Mouse (Mus musculus): Measurements from ENCODE around the gene 1700001J03Rik. TPM values are rescaled to one million over a fixed set of nuclear protein-coding genes. Genes with fewer than 3 reads are reported as not detected.
A peak's percentile ranks its signal among the peaks of the same experiment; 100 is the strongest.

1700001J03Rik gene
- polyA plus RNA-seq, 1 experiment from 2014 or later, result not detected

DNA sequence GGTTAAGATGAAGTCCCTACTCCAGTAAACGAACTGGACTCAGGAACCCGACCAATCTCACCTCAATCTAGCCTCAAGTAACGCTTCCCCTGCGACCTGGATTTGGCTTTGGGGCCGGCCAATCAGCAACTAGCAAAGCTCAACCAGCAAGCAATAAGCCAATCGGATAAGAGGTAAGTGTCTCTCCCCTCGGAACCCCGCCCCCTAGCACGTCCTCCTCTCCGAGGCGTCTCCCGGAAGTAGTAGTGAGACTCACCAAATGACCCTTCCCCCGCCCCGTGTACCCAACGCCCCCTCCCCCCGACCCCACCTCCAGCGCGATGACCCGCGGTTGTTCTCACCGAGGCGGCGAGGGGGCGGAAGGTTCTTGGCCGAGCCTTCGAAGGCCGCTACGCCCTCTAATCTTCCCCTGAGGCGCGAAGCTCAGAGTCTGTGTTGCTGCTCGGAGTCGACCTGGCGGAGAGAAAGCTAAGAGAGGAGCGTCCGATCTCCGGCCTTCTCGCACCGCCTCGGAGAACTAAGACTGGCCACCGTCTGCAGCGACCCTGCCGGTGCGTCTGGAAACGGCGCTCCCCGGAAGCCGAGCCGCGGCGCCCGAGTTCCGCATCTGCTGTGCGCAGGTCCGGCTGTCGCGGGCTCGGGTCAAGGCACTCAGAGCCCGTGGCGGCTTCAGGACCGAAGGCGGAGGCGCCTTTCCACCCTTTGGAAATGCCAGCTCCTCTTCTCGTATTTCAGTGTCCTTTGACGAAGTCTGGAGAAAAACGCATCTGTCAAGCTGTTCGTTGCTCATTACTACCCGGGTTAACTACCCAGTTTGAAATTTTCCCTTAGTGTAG is 36.0 kb upstream of the 1700001J03Rik start, which contains the start of gene Rnf6:
TSS of gene Rnf6 (minus strand) at position 677 of the 836 bp plus-strand sequence.
- Histone ChIP-seq H3K36me3 (peaks cover 33% of the 10 kb centered on the region), H3K4me2 (peak within 1 kb of the TSS; percentile 62), H3K9me3 (no peaks in the 10 kb centered on the region), H3K27me3 (no peaks in the 10 kb centered on the region), H3K4me3 (replicated peaks) (peak within 1 kb of the TSS; percentile 71), H3K27ac (peak within 1 kb of the TSS; percentile 96), H3K4me1 (replicated peaks) (peaks cover 8% of the 10 kb centered on the region), H3K9ac (replicated peaks) (peak within 1 kb of the TSS; percentile 81)
- under 1% methylated on average over 67 of the region's 67 CpGs for WGBS
- ATAC-seq (ENCODE audit: insufficient number of reproducible peaks, insufficient read depth, low FRiP score, low TSS enrichment, low read depth), result peak; percentile 99

DNA sequence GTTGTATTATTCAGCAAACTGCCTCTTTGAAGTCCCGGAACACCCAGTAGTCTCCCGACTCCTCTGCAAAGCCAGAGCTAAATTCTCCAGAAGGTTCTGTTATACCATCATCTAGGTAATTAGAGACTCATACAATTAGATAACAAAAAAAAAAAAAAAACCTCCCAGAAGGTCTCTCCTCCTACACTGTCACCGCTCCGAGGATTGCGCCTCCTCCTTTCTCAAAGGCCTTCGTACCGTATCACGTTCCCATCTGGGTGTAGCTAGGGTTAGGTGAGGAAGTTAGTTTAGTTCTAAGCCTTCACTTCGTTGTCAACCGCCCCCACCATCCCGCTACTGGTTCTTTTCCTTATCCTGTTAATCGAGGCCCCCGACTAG is 35.4 kb upstream of the 1700001J03Rik start:
- H3K4me3 ChIP-seq (replicated peaks), result peak overlapping the region; percentile 71
- H3K9me3 ChIP-seq, result no peaks in the 10 kb centered on the region
- H3K27ac ChIP-seq, result 0 out of 2 replicates have a peak overlapping the region, but pooled peaks have one; percentile 41
- peak; percentile 60 for ATAC-seq (ENCODE audit: insufficient number of reproducible peaks, insufficient read depth, low FRiP score, low TSS enrichment, low read depth)
- WGBS, result 10% methylated on average over 13 of the region's 13 CpGs
- peak overlapping the region; percentile 62 for H3K4me2 ChIP-seq
- peak overlapping the region; percentile 56 for H3K9ac ChIP-seq (replicated peaks)
- peaks cover 39% of the 10 kb centered on the region for H3K36me3 ChIP-seq
- peaks cover 8% of the 10 kb centered on the region for H3K4me1 ChIP-seq (replicated peaks)
- no peaks in the 10 kb centered on the region for H3K27me3 ChIP-seq

DNA sequence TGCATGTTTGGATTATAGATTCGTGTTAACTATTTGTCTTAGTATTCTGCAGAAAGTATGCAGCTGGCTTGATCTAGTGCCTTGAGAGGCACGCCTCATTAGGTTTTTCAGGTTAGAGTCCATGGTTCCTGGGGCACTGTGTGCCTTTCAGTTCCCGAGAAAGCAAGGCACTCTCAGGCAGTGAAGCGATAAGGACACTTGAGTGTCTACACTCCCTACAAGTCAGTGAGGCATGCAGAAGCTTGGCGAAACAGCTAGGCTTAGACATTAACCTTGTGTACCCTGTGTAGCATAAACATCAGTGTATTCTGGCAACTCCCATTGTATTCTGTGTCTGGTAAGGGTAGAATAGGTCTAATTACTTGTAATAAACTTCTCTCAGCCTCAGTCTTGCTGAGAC is 20.4 kb upstream of the 1700001J03Rik start:
- Histone ChIP-seq H3K4me2 (no peak overlapping the region), H3K9me3 (0 out of 2 replicates have a peak, but pooled peaks cover 8% of the 10 kb centered on the region), H3K4me1 (replicated peaks) (no peaks in the 10 kb centered on the region), H3K4me3 (replicated peaks) (no peak overlapping the region), H3K27me3 (no peaks in the 10 kb centered on the region), H3K27ac (no peak overlapping the region), H3K9ac (replicated peaks) (no peak overlapping the region), H3K36me3 (peaks cover 81% of the 10 kb centered on the region)
- 94% methylated on average over 5 of the region's 5 CpGs for whole genome bisulfite sequencing
- ATAC-seq (ENCODE audit: insufficient number of reproducible peaks, insufficient read depth, low FRiP score, low TSS enrichment, low read depth), result no peak

DNA sequence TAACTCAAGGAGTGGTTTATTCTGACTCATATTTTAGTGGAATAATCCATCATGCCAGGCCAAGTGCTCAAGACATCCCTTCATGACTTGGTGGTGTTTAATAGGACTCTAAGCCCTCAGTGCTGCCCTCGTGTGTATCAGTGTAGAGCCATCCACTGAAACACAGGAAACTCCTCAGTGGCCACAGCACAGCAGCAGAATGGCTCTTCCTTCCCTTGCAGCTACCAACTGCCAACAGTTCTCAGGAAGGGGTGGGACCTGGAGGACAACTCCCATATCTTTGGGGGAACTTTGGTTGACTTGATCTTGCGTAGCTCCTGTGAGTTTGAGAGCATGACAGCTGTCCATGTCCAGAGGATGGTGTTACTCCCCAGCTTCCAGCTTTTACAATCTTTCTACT is 18.8 kb upstream of the 1700001J03Rik start:
- Histone ChIP-seq H3K4me1 (replicated peaks) (no peaks in the 10 kb centered on the region), H3K27ac (no peak overlapping the region), H3K4me3 (replicated peaks) (no peak overlapping the region), H3K9me3 (0 out of 2 replicates have a peak, but pooled peaks cover 8% of the 10 kb centered on the region), H3K36me3 (peaks cover 70% of the 10 kb centered on the region), H3K9ac (replicated peaks) (no peak overlapping the region), H3K4me2 (no peak overlapping the region), H3K27me3 (no peaks in the 10 kb centered on the region)
- WGBS, result 80% methylated on average over 2 of the region's 2 CpGs
- ATAC-seq (ENCODE audit: insufficient number of reproducible peaks, insufficient read depth, low FRiP score, low TSS enrichment, low read depth), result no peak

- WGBS, result 94% methylated on average over 6 of the region's 6 CpGs
- no peak for ATAC-seq (ENCODE audit: insufficient number of reproducible peaks, insufficient read depth, low FRiP score, low TSS enrichment, low read depth)
- Histone ChIP-seq H3K4me2 (no peak overlapping the region), H3K4me3 (replicated peaks) (no peak overlapping the region), H3K27ac (no peak overlapping the region), H3K9me3 (0 out of 2 replicates have a peak, but pooled peaks cover 8% of the 10 kb centered on the region), H3K36me3 (peaks cover 39% of the 10 kb centered on the region), H3K27me3 (no peaks in the 10 kb centered on the region), H3K4me1 (replicated peaks) (no peaks in the 10 kb centered on the region), H3K9ac (replicated peaks) (no peak overlapping the region)
These were observed 15.5 kb upstream of the 1700001J03Rik start for GRCm38 (mm10) chr5:146200580-146200979.

DNA sequence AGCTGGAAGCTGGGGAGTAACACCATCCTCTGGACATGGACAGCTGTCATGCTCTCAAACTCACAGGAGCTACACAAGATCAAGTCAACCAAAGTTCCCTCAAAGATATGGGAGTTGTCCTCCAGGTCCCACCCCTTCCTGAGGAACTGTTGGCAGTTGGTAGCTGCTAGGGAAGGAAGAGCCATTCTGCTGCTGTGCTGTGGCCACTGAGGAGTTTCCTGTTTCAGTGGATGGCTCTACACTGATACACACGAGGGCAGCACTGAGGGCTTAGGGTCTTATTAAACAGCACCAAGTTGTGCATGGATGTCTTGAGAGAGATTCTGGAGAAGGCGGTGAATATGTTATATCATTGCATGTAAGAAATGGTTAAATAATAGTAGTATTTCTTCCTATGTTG is 14.4 kb upstream of the 1700001J03Rik start:
- H3K27me3 ChIP-seq, result no peaks in the 10 kb centered on the region
- 66% methylated on average over 2 of the region's 2 CpGs for WGBS
- H3K4me1 ChIP-seq (replicated peaks), result no peaks in the 10 kb centered on the region
- peaks cover 29% of the 10 kb centered on the region for H3K36me3 ChIP-seq
- 0 out of 2 replicates have a peak, but pooled peaks cover 8% of the 10 kb centered on the region for H3K9me3 ChIP-seq
- ATAC-seq (ENCODE audit: insufficient number of reproducible peaks, insufficient read depth, low FRiP score, low TSS enrichment, low read depth), result no peak
- no peak overlapping the region for H3K9ac ChIP-seq (replicated peaks)
- no peak overlapping the region for H3K4me2 ChIP-seq
- no peak overlapping the region for H3K27ac ChIP-seq
- no peak overlapping the region for H3K4me3 ChIP-seq (replicated peaks)

GRCm38 (mm10) chr5:146199073-146199472 is 14.0 kb upstream of the 1700001J03Rik start:
- no peaks in the 10 kb centered on the region for H3K4me1 ChIP-seq (replicated peaks)

GRCm38 (mm10) chr5:146193360-146193759 is 8.3 kb upstream of the 1700001J03Rik start:
- H3K27ac ChIP-seq, result no peak overlapping the region
- H3K36me3 ChIP-seq, result no peaks in the 10 kb centered on the region
- no peaks in the 10 kb centered on the region for H3K4me1 ChIP-seq (replicated peaks)
- no peak for ATAC-seq (ENCODE audit: insufficient number of reproducible peaks, insufficient read depth, low FRiP score, low TSS enrichment, low read depth)
- no peak overlapping the region for H3K4me2 ChIP-seq
- no peak overlapping the region for H3K4me3 ChIP-seq (replicated peaks)
- H3K9ac ChIP-seq (replicated peaks), result no peak overlapping the region
- no peaks in the 10 kb centered on the region for H3K9me3 ChIP-seq
- H3K27me3 ChIP-seq, result no peaks in the 10 kb centered on the region
- 82% methylated on average over 8 of the region's 8 CpGs for WGBS

More at GRCm38 (mm10) chr5:146199073-146199472, 14.0 kb upstream of the 1700001J03Rik start:
- H3K27me3 ChIP-seq, result no peaks in the 10 kb centered on the region
- H3K4me3 ChIP-seq (replicated peaks), result no peak overlapping the region
- H3K4me2 ChIP-seq, result no peak overlapping the region
- peaks cover 24% of the 10 kb centered on the region for H3K36me3 ChIP-seq
- ATAC-seq (ENCODE audit: insufficient number of reproducible peaks, insufficient read depth, low FRiP score, low TSS enrichment, low read depth), result no peak
- H3K27ac ChIP-seq, result no peak overlapping the region
- H3K9me3 ChIP-seq, result 0 out of 2 replicates have a peak, but pooled peaks cover 8% of the 10 kb centered on the region
- H3K9ac ChIP-seq (replicated peaks), result no peak overlapping the region

GRCm38 (mm10) chr5:146190501-146191269 is 5.6 kb upstream of the 1700001J03Rik start:
- H3K9me3 ChIP-seq, result no peaks in the 10 kb centered on the region

DNA sequence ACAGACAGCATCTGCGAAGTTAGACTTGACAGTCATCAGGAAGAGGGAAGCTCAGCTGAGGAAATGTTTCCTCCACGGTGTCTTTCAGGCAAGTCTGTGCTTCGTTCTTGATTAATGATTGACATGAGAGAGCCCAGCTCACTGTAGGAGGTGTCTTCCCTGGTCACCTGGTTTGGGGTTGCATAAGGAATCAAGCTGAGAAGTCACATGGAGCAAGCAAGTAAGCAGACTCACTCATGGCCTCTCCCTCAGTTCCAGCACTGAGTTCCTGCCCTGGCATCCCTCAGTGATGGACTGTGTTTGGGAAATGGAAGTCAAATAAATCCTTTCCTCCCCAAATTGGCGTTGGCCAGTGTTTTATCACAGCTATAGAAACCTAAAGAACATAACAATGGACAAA is 5.0 kb upstream of the 1700001J03Rik start:
- WGBS, result 70% methylated on average over 4 of the region's 4 CpGs
- Histone ChIP-seq H3K9me3 (no peaks in the 10 kb centered on the region), H3K9ac (replicated peaks) (no peak overlapping the region), H3K36me3 (no peaks in the 10 kb centered on the region), H3K27ac (no peak overlapping the region), H3K4me1 (replicated peaks) (no peaks in the 10 kb centered on the region), H3K4me3 (replicated peaks) (no peak overlapping the region), H3K27me3 (no peaks in the 10 kb centered on the region), H3K4me2 (no peak overlapping the region)
- no peak for ATAC-seq (ENCODE audit: insufficient number of reproducible peaks, insufficient read depth, low FRiP score, low TSS enrichment, low read depth)

More at GRCm38 (mm10) chr5:146190501-146191269, 5.6 kb upstream of the 1700001J03Rik start:
- 68% methylated on average over 3 of the region's 3 CpGs for WGBS
- Histone ChIP-seq H3K27me3 (no peaks in the 10 kb centered on the region), H3K4me1 (replicated peaks) (no peaks in the 10 kb centered on the region), H3K36me3 (no peaks in the 10 kb centered on the region), H3K9ac (replicated peaks) (no peak overlapping the region), H3K4me3 (replicated peaks) (no peak overlapping the region), H3K27ac (no peak overlapping the region), H3K4me2 (no peak overlapping the region)
- ATAC-seq (ENCODE audit: insufficient number of reproducible peaks, insufficient read depth, low FRiP score, low TSS enrichment, low read depth), result no peak

DNA sequence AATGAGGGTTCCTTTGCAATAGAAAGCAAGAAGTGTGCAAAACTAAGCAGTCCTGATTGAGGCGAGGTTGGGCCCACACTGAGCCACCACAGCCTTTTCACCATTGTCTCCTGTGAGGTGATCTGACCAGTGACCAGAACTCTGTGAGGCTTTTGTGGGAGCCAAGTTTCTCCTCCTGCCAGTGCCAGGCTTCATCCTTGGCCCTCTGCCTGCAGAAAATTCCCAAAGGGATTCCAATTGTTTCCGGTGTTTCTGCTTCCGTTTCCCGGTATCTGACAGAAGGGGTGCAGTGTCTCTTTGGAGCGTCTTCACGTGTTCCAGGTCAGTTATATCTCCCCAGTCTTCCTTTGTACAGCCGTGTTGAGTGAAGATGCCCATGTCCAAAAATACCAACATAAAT is 3.6 kb upstream of the 1700001J03Rik start:
- Histone ChIP-seq H3K36me3 (no peaks in the 10 kb centered on the region), H3K27ac (no peak overlapping the region), H3K4me2 (no peak overlapping the region), H3K9ac (replicated peaks) (no peak overlapping the region), H3K9me3 (no peaks in the 10 kb centered on the region), H3K27me3 (no peaks in the 10 kb centered on the region), H3K4me1 (replicated peaks) (no peaks in the 10 kb centered on the region), H3K4me3 (replicated peaks) (no peak overlapping the region)
- ATAC-seq (ENCODE audit: insufficient number of reproducible peaks, insufficient read depth, low FRiP score, low TSS enrichment, low read depth), result no peak
- 94% methylated on average over 7 of the region's 7 CpGs for WGBS

All from limb, embryonic 12.5 days (tissue).